28 mouse cellular contexts compared by ENCODE assay signal in genomic region chr7:83736341-83737115, GRCm38 (mm10). TPM values are rescaled to one million over a fixed set of nuclear protein-coding genes. Genes with fewer than 3 reads are reported as not detected.
DNase-seq lines count a peak whose midpoint lies in the region; ATAC-seq and TF ChIP-seq lines count a peak whose summit lies in the region.
"Had no signal": no experiment of that assay in that cellular context is flagged by ENCODE, and none has a peak within 500 bp of the region (broad histone marks: within the 10 kb centered on the region; RNA-seq: fewer than 3 reads in every experiment).

No protein-coding gene starts in this region.

- no peak overlapping the region for H3K9ac ChIP-seq in intestine, embryonic 14.5 days (ENCODE audit: low read length)
- no peak overlapping the region for H3K9ac ChIP-seq in intestine, embryonic 15.5 days
- no peak overlapping the region for H3K9ac ChIP-seq in neural tube, embryonic 15.5 days (replicated peaks)
- H3K9ac ChIP-seq: embryonic facial prominence, embryonic 13.5 days; forebrain, embryonic 12.5 days; forebrain, embryonic 15.5 days; heart, embryonic 12.5 days; heart, embryonic 15.5 days; hindbrain, embryonic 13.5 days had no signal

- ATAC-seq in intestine, embryonic 14.5 days (replicated peaks; ENCODE audit: low FRiP score, low TSS enrichment, low read depth), result no peak
- ATAC-seq in intestine, embryonic 15.5 days, result no peak
- no peak for ATAC-seq in neural tube, embryonic 15.5 days (ENCODE audit: low FRiP score)
- ATAC-seq: activated CD4-positive, CD25-positive, alpha-beta regulatory T cell, adult 4 months; forebrain, embryonic 15.5 days; hindbrain, embryonic 16.5 days; intestine, postnatal 0 days had no signal

- H3K4me2 ChIP-seq in intestine, embryonic 14.5 days (ENCODE audit: low read length), result no peak overlapping the region
- no peak overlapping the region for H3K4me2 ChIP-seq in intestine, embryonic 15.5 days (replicated peaks)
- no peak overlapping the region for H3K4me2 ChIP-seq in neural tube, embryonic 15.5 days
- H3K4me2 ChIP-seq: embryonic facial prominence, embryonic 13.5 days; forebrain, embryonic 12.5 days; forebrain, embryonic 15.5 days; heart, embryonic 12.5 days; heart, embryonic 15.5 days; hindbrain, embryonic 13.5 days had no signal

- TF ChIP-seq POLR2A in cerebellum, adult 2 months (IDR thresholded peaks at IDR 0.05; ENCODE audit: borderline replicate concordance, insufficient read depth, low read length), result no peak

- intact Hi-C loops in gastrocnemius, adult 2 months (cut with DNase I), result no loop called here
- intact Hi-C loops in gastrocnemius, postnatal 14 days (cut with DNase I; ENCODE audit: low total_unique reads), result no loop called here

- 85% methylated on average over 6 of the region's 6 CpGs for WGBS in cerebellum, adult 2 months
- whole genome bisulfite sequencing in intestine, embryonic 14.5 days, result 85% methylated on average over 6 of the region's 6 CpGs
- WGBS in intestine, embryonic 15.5 days, result 83% methylated on average over 6 of the region's 6 CpGs
- WGBS in neural tube, embryonic 15.5 days, result 77% methylated on average over 6 of the region's 6 CpGs

- H3K4me1 ChIP-seq in cerebellum, adult 2 months (ENCODE audit: control insufficient read depth, insufficient read depth, low read length), result peaks cover 15% of the 10 kb centered on the region; the same call in 1 of the 2 replicates
- H3K4me1 ChIP-seq in intestine, embryonic 14.5 days (replicated peaks; ENCODE audit: control insufficient read depth, insufficient read depth, low read length), result 0 out of 2 replicates have a peak, but pooled peaks cover 4% of the 10 kb centered on the region
- H3K4me1 ChIP-seq in intestine, embryonic 15.5 days (replicated peaks), result 0 out of 2 replicates have a peak, but pooled peaks cover 5% of the 10 kb centered on the region
- H3K4me1 ChIP-seq in neural tube, embryonic 15.5 days, result no peaks in the 10 kb centered on the region
- H3K4me1 ChIP-seq: forebrain, embryonic 12.5 days; forebrain, embryonic 15.5 days had no signal

- no peaks in the 10 kb centered on the region for H3K36me3 ChIP-seq in intestine, embryonic 14.5 days (ENCODE audit: control insufficient read depth, insufficient read depth, low read length)
- H3K36me3 ChIP-seq in intestine, embryonic 15.5 days, result no peaks in the 10 kb centered on the region
- H3K36me3 ChIP-seq in neural tube, embryonic 15.5 days, result no peaks in the 10 kb centered on the region
- H3K36me3 ChIP-seq: embryonic facial prominence, embryonic 10.5 days; embryonic facial prominence, embryonic 13.5 days; forebrain, embryonic 12.5 days; forebrain, embryonic 15.5 days; heart, embryonic 12.5 days; heart, embryonic 15.5 days; hindbrain, embryonic 10.5 days; hindbrain, embryonic 13.5 days had no signal

- no peaks in the 10 kb centered on the region for H3K9me3 ChIP-seq in intestine, embryonic 14.5 days (ENCODE audit: control insufficient read depth, low read length)
- no peaks in the 10 kb centered on the region for H3K9me3 ChIP-seq in intestine, embryonic 15.5 days
- no peaks in the 10 kb centered on the region for H3K9me3 ChIP-seq in neural tube, embryonic 15.5 days (replicated peaks)
- H3K9me3 ChIP-seq: embryonic facial prominence, embryonic 10.5 days; embryonic facial prominence, embryonic 13.5 days; forebrain, embryonic 12.5 days; forebrain, embryonic 15.5 days; heart, embryonic 12.5 days; heart, embryonic 15.5 days; hindbrain, embryonic 10.5 days; hindbrain, embryonic 13.5 days had no signal

- TF ChIP-seq CTCF in cerebellum, adult 2 months (IDR thresholded peaks at IDR 0.05; ENCODE audit: borderline replicate concordance, insufficient read depth, low read depth, low read length), result no peak
- TF ChIP-seq CTCF in gastrocnemius, adult 2 months (IDR thresholded peaks at IDR 0.05), result no peak

- no peak overlapping the region for H3K4me3 ChIP-seq in cerebellum, adult 2 months (replicated peaks; ENCODE audit: insufficient read depth, low read depth, low read length)
- no peak overlapping the region for H3K4me3 ChIP-seq in gastrocnemius, adult 2 months
- no peak overlapping the region for H3K4me3 ChIP-seq in intestine, embryonic 14.5 days (ENCODE audit: low read depth, low read length)
- no peak overlapping the region for H3K4me3 ChIP-seq in intestine, embryonic 15.5 days (replicated peaks)
- no peak overlapping the region for H3K4me3 ChIP-seq in neural tube, embryonic 15.5 days (replicated peaks)
- H3K4me3 ChIP-seq: embryonic facial prominence, embryonic 10.5 days; embryonic facial prominence, embryonic 13.5 days; erythroblast, embryonic 14.5 days; forebrain, embryonic 12.5 days; forebrain, embryonic 15.5 days; heart, embryonic 12.5 days; heart, embryonic 15.5 days; hindbrain, embryonic 10.5 days; hindbrain, embryonic 13.5 days had no signal

- H3K27me3 ChIP-seq in cerebellum, adult 2 months (ENCODE audit: control insufficient read depth, insufficient read depth, low read length), result no peaks in the 10 kb centered on the region
- no peaks in the 10 kb centered on the region for H3K27me3 ChIP-seq in intestine, embryonic 14.5 days (replicated peaks; ENCODE audit: control insufficient read depth, insufficient read depth, low read length)
- no peaks in the 10 kb centered on the region for H3K27me3 ChIP-seq in intestine, embryonic 15.5 days (replicated peaks)
- no peaks in the 10 kb centered on the region for H3K27me3 ChIP-seq in neural tube, embryonic 15.5 days (replicated peaks)
- H3K27me3 ChIP-seq: embryonic facial prominence, embryonic 13.5 days; forebrain, embryonic 12.5 days; forebrain, embryonic 15.5 days; heart, embryonic 15.5 days; hindbrain, embryonic 13.5 days had no signal

- DNase-seq in cerebellum, adult 2 months, result no peak
- DNase-seq in cerebellum, adult 8-10 months, result no peak
- DNase-seq in gastrocnemius, adult 2 months, result no peak
- DNase-seq in gastrocnemius, postnatal 14 days, result no peak
- DNase-seq in intestine, embryonic 14.5 days (ENCODE audit: low spot score), result peak; percentile 18
- peak; percentile 10 for DNase-seq in neural tube, embryonic 10.5 days (ENCODE audit: extremely low spot score, low spot score)
- DNase-seq: adrenal gland, adult 8-10 months; adrenal gland, postnatal 25 days; embryo, embryonic 11 days; gastrocnemius, postnatal 10 days; heart, adult 18-20 months; heart, postnatal 10 days; heart, postnatal 36 days had no signal

- H3K27ac ChIP-seq in cerebellum, adult 2 months (ENCODE audit: insufficient read depth, low read length), result peak overlapping the region; percentile 30
- H3K27ac ChIP-seq in gastrocnemius, adult 2 months, result peak overlapping the region; percentile 77; the same call in 1 of the 2 replicates
- H3K27ac ChIP-seq in intestine, embryonic 14.5 days (ENCODE audit: low read depth), result no peak overlapping the region
- no peak overlapping the region for H3K27ac ChIP-seq in intestine, embryonic 15.5 days
- no peak overlapping the region for H3K27ac ChIP-seq in neural tube, embryonic 15.5 days (replicated peaks)
- H3K27ac ChIP-seq: embryonic facial prominence, embryonic 10.5 days; embryonic facial prominence, embryonic 13.5 days; forebrain, embryonic 12.5 days; forebrain, embryonic 15.5 days; heart, embryonic 15.5 days; hindbrain, embryonic 10.5 days; hindbrain, embryonic 13.5 days had no signal

RNA-seq across cellular contexts. Expression of gene Il16, which starts 9.0 kb away (rescaled TPM):
- polyA plus RNA-seq in cerebellum, adult 2 months (2012; rRNA removed), result 84.9 and 108 TPM in 2 replicates
- 1 to 10 TPM; 1.4 to 1.8 TPM for total RNA-seq in gastrocnemius, adult 2 months (2021)
- total RNA-seq in gastrocnemius, postnatal 14 days (2021), result 1 to 10 TPM; 4.2 to 6.6 TPM
- 3.4 and 3.7 TPM in 2 replicates for polyA plus RNA-seq in intestine, embryonic 14.5 days (2014; fragmentation: Nextera tagmentation; extraction: Ambion mirVana)
- polyA plus RNA-seq in intestine, embryonic 15.5 days (2015; fragmentation: Nextera tagmentation; extraction: Ambion mirVana), result 3.9 and 4.5 TPM in 2 replicates
- 1.4 and 8.5 TPM in 2 replicates for polyA plus RNA-seq in neural tube, embryonic 15.5 days (2015; fragmentation: Nextera tagmentation; extraction: Ambion mirVana)

RNA-seq across cellular contexts. Expression of gene Cfap161, which starts 58.2 kb away (rescaled TPM):
- 1.7 and 2.4 TPM in 2 replicates for polyA plus RNA-seq in cerebellum, adult 2 months (2012; rRNA removed)
- total RNA-seq in gastrocnemius, adult 2 months (2021), result not detected
- total RNA-seq in gastrocnemius, postnatal 14 days (2021), result not detected
- 0.17 and 0.45 TPM in 2 replicates for polyA plus RNA-seq in intestine, embryonic 14.5 days (2014; fragmentation: Nextera tagmentation; extraction: Ambion mirVana)
- polyA plus RNA-seq in intestine, embryonic 15.5 days (2015; fragmentation: Nextera tagmentation; extraction: Ambion mirVana), result 0.13 TPM in 1 of 2 replicates, not detected in the other
- 0.67 and 1.6 TPM in 2 replicates for polyA plus RNA-seq in neural tube, embryonic 15.5 days (2015; fragmentation: Nextera tagmentation; extraction: Ambion mirVana)
- total RNA-seq: gastrocnemius, postnatal 10 days; gastrocnemius, postnatal 4 days; heart, adult 18-20 months; heart, postnatal 10 days; heart, postnatal 36 days had no signal
- polyA plus RNA-seq: activated CD4-positive, CD25-positive, alpha-beta regulatory T cell, adult 4 months; erythroblast, embryonic 14.5 days; intestine, postnatal 0 days had no signal

Comparison
In these comparisons a context has a peak if more than half of its experiments do, and no peak if none do; other contexts are left out.
1. DNase-seq: peak in intestine, embryonic 14.5 days (single experiment) and neural tube, embryonic 10.5 days (single experiment); none in cerebellum, adult 2 months (0 of 2), cerebellum, adult 8-10 months (single experiment), gastrocnemius, adult 2 months (single experiment) and gastrocnemius, postnatal 14 days (single experiment).
2. H3K27ac ChIP-seq: peak in cerebellum, adult 2 months (single experiment) and gastrocnemius, adult 2 months (single experiment); none in intestine, embryonic 14.5 days (single experiment), intestine, embryonic 15.5 days (single experiment) and neural tube, embryonic 15.5 days (single experiment).